Mouse (Mus musculus) hindbrain, postnatal 0 days (tissue): Measurements from ENCODE around the gene Icam5. TPM values are rescaled to one million over a fixed set of nuclear protein-coding genes. Genes with fewer than 3 reads are reported as not detected.

Source experiments
- ATAC-seq: fragments of 200-750 bp; cut with Nextera tagmentation; 2 replicates; pipeline ENCODE4 v1.8.0; 2017; ENCODE audit warnings: mild to moderate bottlenecking, moderate TSS enrichment, moderate library complexity
- DNase-seq: peaks from one replicate; pipeline ENCODE4 v3.0.0-alpha.2; 2015; ENCODE audit warnings: low spot score
- H3K27ac ChIP-seq: fragments of 300-500 bp; sonication (generic); 2 replicates; pipeline ENCODE4 v1.5.1; 2014; ENCODE audit warnings: mild to moderate bottlenecking
- H3K27me3 ChIP-seq: fragments of 300-500 bp; sonication (generic); 2 replicates; pipeline ENCODE4 v1.6.1; 2014; ENCODE audit warnings: low read length, mixed read lengths; ENCODE audit not compliant: insufficient read depth
- H3K36me3 ChIP-seq: fragments of 300-500 bp; sonication (generic); 2 replicates; pipeline ENCODE4 v1.6.1; 2014; ENCODE audit warnings: low read length, mixed read lengths; ENCODE audit not compliant: insufficient read depth
- H3K4me1 ChIP-seq: fragments of 300-500 bp; sonication (generic); 2 replicates; pipeline ENCODE4 v1.6.1; 2014; ENCODE audit warnings: antibody characterized with exemption, low read length, mixed read lengths; ENCODE audit not compliant: insufficient read depth
- H3K4me2 ChIP-seq: fragments of 300-500 bp; sonication (generic); 2 replicates; pipeline ENCODE4 v1.6.1; 2014; ENCODE audit warnings: low read depth, mild to moderate bottlenecking, low read length, moderate library complexity, mixed read lengths
- H3K4me3 ChIP-seq: fragments of 300-500 bp; sonication (generic); 2 replicates; pipeline ENCODE4 v1.5.1; 2014; ENCODE audit warnings: low read length
- H3K9ac ChIP-seq: fragments of 300-500 bp; sonication (generic); replicated peaks from 2 replicates; pipeline ENCODE4 v1.6.1; 2014; ENCODE audit warnings: mild to moderate bottlenecking, low read length, moderate library complexity, mixed read lengths
- H3K9me3 ChIP-seq: fragments of 300-500 bp; sonication (generic); 2 replicates; pipeline ENCODE4 v1.6.1; 2016; ENCODE audit warnings: low read length, mixed read lengths
- CTCF ChIP-seq: IDR thresholded peaks from 2 replicates; pipeline ENCODE4 v1.5.1; 2016; ENCODE audit warnings: antibody characterized with exemption, control low read depth, low read depth
- WGBS: fragments of 180-500 bp; shearing (Covaris S2); extraction: QIAGEN DNeasy Blood & Tissue Kit; methylation state at CpG from one replicate; pipeline ENCODE4 v1.1.7; 2014; 5-methylcytosine and 5-hydroxymethylcytosine counted together
- microRNA counts: library from miRNA; unstranded; fragments of <30 nt; microRNA quantifications from one replicate; lab custom pipeline; 2015
- microRNA-seq, 2 experiments: library from miRNA; unstranded; fragments of <30 nt; microRNA quantifications; one replicate each; pipeline ENCODE4; 2016
- polyA plus RNA-seq: library from polyadenylated mRNA; unstranded; fragments of >200 nt; fragmentation: Nextera tagmentation; extraction: Ambion mirVana; gene quantifications from 2 replicates; pipeline ENCODE4 v1.2.1, GENCODE M21; 2015
- total RNA-seq: library from RNA; depleted of rRNA; stranded (reverse); fragments of >200 nt; gene quantifications from 2 replicates; pipeline ENCODE4 v1.2.3, GENCODE M21; 2014; rRNA removed

Gene Icam5
- total and polyA plus RNA-seq, 2 experiments from 2014 or later, result 3.7 to 9.1 TPM

DNA sequence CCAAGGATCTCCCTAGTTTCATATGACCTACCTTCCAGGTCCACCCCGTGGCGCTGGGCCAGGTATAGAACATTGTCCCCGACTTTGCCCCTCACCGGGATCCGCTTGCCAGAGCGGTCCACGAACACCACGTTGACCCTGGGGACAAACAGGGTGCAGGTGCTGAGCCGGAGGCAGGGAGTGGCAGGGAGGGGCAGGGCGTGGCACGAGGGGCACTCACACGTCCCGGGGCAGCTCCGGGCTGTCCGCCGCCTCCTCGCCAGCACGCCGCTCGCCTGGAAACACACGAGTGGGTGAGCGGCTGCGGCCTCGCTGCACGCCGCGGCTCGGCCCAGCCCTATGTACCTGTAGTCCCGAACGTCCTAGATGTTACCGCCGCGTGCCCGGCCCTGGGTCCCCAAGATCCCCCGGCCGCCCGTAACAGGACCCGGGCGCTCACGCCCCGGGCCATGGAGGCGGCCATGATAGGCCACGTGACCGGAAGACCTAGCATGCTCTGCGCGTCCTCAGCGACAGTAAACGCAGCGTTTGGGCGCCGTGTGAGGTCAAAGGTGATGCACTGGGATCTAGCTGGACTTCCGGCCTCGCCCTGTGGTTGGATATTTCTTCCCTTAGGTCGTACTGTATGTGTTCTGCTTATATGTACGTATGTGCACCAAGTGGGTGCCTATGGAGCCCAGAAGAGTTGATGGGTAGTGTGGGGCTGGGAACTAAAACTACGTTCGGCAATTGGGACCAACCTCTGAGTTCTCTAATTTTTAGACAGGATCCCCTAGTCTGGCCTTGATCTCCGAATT is 41.4 kb downstream of the Icam5 start, which contains the start of the genes Gm49373 and Fdx1l:
Gm49373 (minus strand) TSS at position 53 of the 797 bp plus-strand sequence.
Fdx1l (minus strand) TSS at position 571 of the 797 bp plus-strand sequence.
- peak within 1 kb of the TSS; percentile 84 for H3K4me3 ChIP-seq
- no peak for TF ChIP-seq CTCF
- H3K27me3 ChIP-seq, result no peaks in the 10 kb centered on the region
- H3K27ac ChIP-seq, result peak within 1 kb of the TSS; percentile 77
- ATAC-seq, result peak; percentile 94
- H3K4me1 ChIP-seq, result peaks cover 15% of the 10 kb centered on the region; the same call in 1 of the 2 replicates
- no peaks in the 10 kb centered on the region for H3K9me3 ChIP-seq
- peaks cover 12% of the 10 kb centered on the region; the same call in 1 of the 2 replicates for H3K36me3 ChIP-seq
- DNase-seq, result peak; percentile 95
- WGBS, result 3% methylated on average over 58 of the region's 58 CpGs
- H3K4me2 ChIP-seq, result peak within 1 kb of the TSS; percentile 99
- peak within 1 kb of the TSS; percentile 88 for H3K9ac ChIP-seq

DNA sequence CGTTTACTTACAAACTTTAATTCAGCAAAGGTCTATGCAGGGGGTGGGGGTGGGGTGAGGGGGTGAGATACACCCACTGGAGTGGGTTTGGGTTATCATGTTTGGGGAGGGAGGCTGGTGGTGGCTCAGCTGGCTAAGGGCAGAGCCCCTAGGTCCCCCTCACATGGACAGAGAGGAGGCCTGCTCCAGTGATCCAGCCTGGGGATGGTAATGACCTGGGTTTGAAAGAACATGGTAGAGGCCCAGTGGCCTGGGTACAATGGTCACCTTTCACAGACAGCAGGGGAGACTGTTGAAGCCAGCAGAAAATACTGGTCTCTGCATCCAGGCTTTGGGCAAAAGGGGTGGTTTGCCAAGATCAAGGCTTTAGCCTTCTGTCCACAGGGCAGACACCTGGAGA is 42.3 kb downstream of the Icam5 start:
- H3K27me3 ChIP-seq, result no peaks in the 10 kb centered on the region
- no peak for ATAC-seq
- peaks cover 20% of the 10 kb centered on the region for H3K36me3 ChIP-seq
- no peaks in the 10 kb centered on the region for H3K9me3 ChIP-seq
- peaks cover 15% of the 10 kb centered on the region; the same call in 1 of the 2 replicates for H3K4me1 ChIP-seq
- no peak overlapping the region for H3K27ac ChIP-seq
- H3K9ac ChIP-seq, result no peak overlapping the region
- DNase-seq, result no peak
- no peak overlapping the region for H3K4me2 ChIP-seq
- H3K4me3 ChIP-seq, result no peak overlapping the region
- no peak for TF ChIP-seq CTCF
- WGBS, result 66% methylated on average over 1 of the region's 1 CpGs

DNA sequence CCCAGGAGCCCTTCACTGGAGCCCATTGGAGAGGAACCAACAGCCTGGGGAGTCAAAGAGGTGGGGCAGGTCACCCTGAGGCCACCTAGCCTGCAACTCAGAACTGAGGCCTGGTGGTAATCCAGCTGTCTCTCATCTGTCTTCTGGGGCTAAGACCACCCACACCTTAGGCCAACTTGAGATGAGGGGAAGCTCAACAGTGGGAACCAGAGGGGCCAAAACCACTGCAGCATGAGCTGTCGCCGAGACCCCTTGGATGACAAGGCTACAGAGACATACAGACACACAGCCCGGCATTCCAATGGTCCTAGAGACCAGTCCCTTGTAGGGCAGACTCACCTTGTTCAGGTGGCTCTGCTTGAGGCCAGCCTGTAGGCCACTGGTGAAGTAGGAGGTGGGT is 43.8 kb downstream of the Icam5 start:
- WGBS, result 83% methylated on average over 3 of the region's 3 CpGs
- no peak for DNase-seq
- no peak overlapping the region for H3K4me3 ChIP-seq
- H3K27ac ChIP-seq, result no peak overlapping the region
- peaks cover 34% of the 10 kb centered on the region for H3K36me3 ChIP-seq
- no peaks in the 10 kb centered on the region for H3K27me3 ChIP-seq
- ATAC-seq, result no peak
- H3K9me3 ChIP-seq, result no peaks in the 10 kb centered on the region
- TF ChIP-seq CTCF, result no peak
- H3K4me1 ChIP-seq, result peaks cover 15% of the 10 kb centered on the region; the same call in 1 of the 2 replicates
- H3K4me2 ChIP-seq, result no peak overlapping the region
- H3K9ac ChIP-seq, result no peak overlapping the region

DNA sequence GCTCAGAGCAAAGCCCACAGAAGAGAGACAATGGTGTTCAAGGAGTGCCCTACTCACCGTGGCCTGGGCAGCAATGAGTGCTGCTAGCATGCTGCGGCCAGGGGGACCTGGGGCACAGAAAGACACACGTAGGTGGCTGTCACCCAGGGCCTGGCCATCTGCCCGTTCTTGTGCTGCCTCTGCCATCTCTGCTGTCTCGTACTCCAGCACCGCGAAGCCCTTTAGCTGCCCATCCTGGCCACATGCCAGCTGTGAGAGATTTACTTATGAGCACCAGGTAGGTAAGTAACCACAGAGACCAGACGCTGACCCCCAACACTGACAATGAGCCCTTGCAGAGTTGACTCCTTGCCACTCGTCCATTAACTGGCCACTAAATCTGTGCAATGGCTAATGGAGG is 49.3 kb downstream of the Icam5 start:
- no peak for TF ChIP-seq CTCF
- ATAC-seq (no peak), DNase-seq (no peak)
- peaks cover 63% of the 10 kb centered on the region for H3K36me3 ChIP-seq
- H3K4me1 ChIP-seq, result no peaks in the 10 kb centered on the region
- no peak overlapping the region for H3K9ac ChIP-seq
- no peak overlapping the region for H3K27ac ChIP-seq
- H3K4me3 ChIP-seq, result no peak overlapping the region
- no peak overlapping the region for H3K4me2 ChIP-seq
- 63% methylated on average over 9 of the region's 9 CpGs for WGBS
- H3K27me3 ChIP-seq, result no peaks in the 10 kb centered on the region
- no peaks in the 10 kb centered on the region for H3K9me3 ChIP-seq

DNA sequence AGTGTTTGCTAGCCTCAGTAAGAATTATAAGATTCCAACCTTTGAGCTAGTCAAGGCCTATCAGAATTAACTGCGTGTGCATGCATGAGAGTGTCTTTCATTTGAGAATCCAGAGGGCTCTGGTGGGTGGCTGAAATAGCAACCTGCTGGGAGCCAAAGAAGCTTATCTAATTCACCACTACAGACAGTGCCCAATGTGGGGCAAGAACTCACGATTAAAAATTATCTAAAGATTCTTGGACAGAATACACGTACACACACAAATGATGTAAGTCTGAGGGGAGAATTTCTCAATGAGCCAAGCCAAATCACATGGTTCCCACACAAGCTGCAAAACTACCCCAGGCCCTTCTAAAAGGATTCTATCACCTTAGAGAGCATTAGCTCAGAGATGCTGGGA is 51.5 kb downstream of the Icam5 start:
- no peak overlapping the region for H3K27ac ChIP-seq
- no peak overlapping the region for H3K4me3 ChIP-seq
- no peak overlapping the region for H3K9ac ChIP-seq
- no peak for ATAC-seq
- H3K4me1 ChIP-seq, result no peaks in the 10 kb centered on the region
- no peak for DNase-seq
- 80% methylated on average over 3 of the region's 3 CpGs for WGBS
- no peak for TF ChIP-seq CTCF
- H3K36me3 ChIP-seq, result peaks cover 66% of the 10 kb centered on the region
- H3K9me3 ChIP-seq, result no peaks in the 10 kb centered on the region
- H3K27me3 ChIP-seq, result no peaks in the 10 kb centered on the region
- H3K4me2 ChIP-seq, result no peak overlapping the region

MicroRNAs within 50 kb of the gene (microRNA counts, 519-probe panel; counts per million panel counts)
- not detected for microRNA mmu-miR-1900 (lab: Ali Mortazavi, UCI)

Small RNA genes within 50 kb of the gene (microRNA-seq; reads per million reads assigned to microRNA genes)
- gene Mir1900 (0 to 0.36 reads per million in 2 experiments), gene Mir7082 (0 to 0.36 reads per million in 2 experiments)

Other genes starting within 250 kb of the Icam5 start
- 3.3 and 4.0 TPM in 2 replicates for gene Col5a3, start 217.0 kb upstream of the Icam5 start, total RNA-seq
- 1.1 and 1.5 TPM in 2 replicates for gene Col5a3, start 217.0 kb upstream of the Icam5 start, polyA plus RNA-seq
- not detected in 2 replicates for gene Rdh8, start 213.6 kb upstream of the Icam5 start, total RNA-seq
- not detected in 2 replicates for gene Rdh8, start 213.6 kb upstream of the Icam5 start, polyA plus RNA-seq
- gene A230050P20Rik, start 163.4 kb upstream of the Icam5 start, total RNA-seq, result 22.8 and 26.0 TPM in 2 replicates
- gene A230050P20Rik, start 163.4 kb upstream of the Icam5 start, polyA plus RNA-seq, result 32.7 and 34.1 TPM in 2 replicates
- gene Angptl6, start 152.3 kb upstream of the Icam5 start, total RNA-seq, result 10.9 and 12.1 TPM in 2 replicates
- gene Angptl6, start 152.3 kb upstream of the Icam5 start, polyA plus RNA-seq, result 10.9 and 11.1 TPM in 2 replicates
- gene Ppan, start 143.9 kb upstream of the Icam5 start, total RNA-seq, result 45.4 and 57.4 TPM in 2 replicates
- gene Ppan, start 143.9 kb upstream of the Icam5 start, polyA plus RNA-seq, result 36.8 and 44.1 TPM in 2 replicates
- 76.1 and 79.5 TPM in 2 replicates for gene Eif3g, start 133.4 kb upstream of the Icam5 start, total RNA-seq
- 225 and 236 TPM in 2 replicates for gene Eif3g, start 133.4 kb upstream of the Icam5 start, polyA plus RNA-seq
- 78.2 and 86.5 TPM in 2 replicates for gene Dnmt1, start 72.2 kb upstream of the Icam5 start, total RNA-seq
- 36.1 and 36.2 TPM in 2 replicates for gene Dnmt1, start 72.2 kb upstream of the Icam5 start, polyA plus RNA-seq
- 3.4 and 6.0 TPM in 2 replicates for gene S1pr2, start 55.3 kb upstream of the Icam5 start, total RNA-seq
- 6.9 and 8.5 TPM in 2 replicates for gene S1pr2, start 55.3 kb upstream of the Icam5 start, polyA plus RNA-seq
- gene Mrpl4, start 29.3 kb upstream of the Icam5 start, total RNA-seq, result 104 and 107 TPM in 2 replicates
- gene Mrpl4, start 29.3 kb upstream of the Icam5 start, polyA plus RNA-seq, result 117 and 124 TPM in 2 replicates
- 4.3 and 5.0 TPM in 2 replicates for gene Icam1, start 16.1 kb upstream of the Icam5 start, total RNA-seq
- 3.8 and 4.4 TPM in 2 replicates for gene Icam1, start 16.1 kb upstream of the Icam5 start, polyA plus RNA-seq
- gene Icam4, start 2.7 kb upstream of the Icam5 start, total RNA-seq, result not detected in 2 replicates
- 0.15 TPM in 1 of 2 replicates, not detected in the other for gene Icam4, start 2.7 kb upstream of the Icam5 start, polyA plus RNA-seq
- gene Zglp1, start 35.0 kb downstream of the Icam5 start, total RNA-seq, result 1.1 and 2.2 TPM in 2 replicates
- gene Zglp1, start 35.0 kb downstream of the Icam5 start, polyA plus RNA-seq, result 0.16 TPM in 1 of 2 replicates, not detected in the other
- 0.50 and 0.73 TPM in 2 replicates for gene Gm49373, start 41.0 kb downstream of the Icam5 start, total RNA-seq
- gene Gm49373, start 41.0 kb downstream of the Icam5 start, polyA plus RNA-seq, result 0.37 and 0.48 TPM in 2 replicates
- gene Fdx1l, start 41.5 kb downstream of the Icam5 start, total RNA-seq, result 70.9 and 95.6 TPM in 2 replicates
- gene Fdx1l, start 41.5 kb downstream of the Icam5 start, polyA plus RNA-seq, result 83.9 and 86.5 TPM in 2 replicates
- gene Gm38431, start 59.9 kb downstream of the Icam5 start, total RNA-seq, result 0.11 and 2.7 TPM in 2 replicates
- 0.16 and 0.96 TPM in 2 replicates for gene Gm38431, start 59.9 kb downstream of the Icam5 start, polyA plus RNA-seq
- 43.2 and 51.9 TPM in 2 replicates for gene Raver1, start 59.9 kb downstream of the Icam5 start, total RNA-seq
- 19.7 and 21.7 TPM in 2 replicates for gene Raver1, start 59.9 kb downstream of the Icam5 start, polyA plus RNA-seq
- gene Tyk2, start 99.2 kb downstream of the Icam5 start, total RNA-seq, result 10.8 and 15.4 TPM in 2 replicates
- gene Tyk2, start 99.2 kb downstream of the Icam5 start, polyA plus RNA-seq, result 5.7 and 6.2 TPM in 2 replicates
- 20.1 and 21.4 TPM in 2 replicates for gene Cdc37, start 117.9 kb downstream of the Icam5 start, total RNA-seq
- gene Cdc37, start 117.9 kb downstream of the Icam5 start, polyA plus RNA-seq, result 173 and 181 TPM in 2 replicates
- 41.3 and 45.0 TPM in 2 replicates for gene Pde4a, start 133.6 kb downstream of the Icam5 start, total RNA-seq
- 46.4 and 47.7 TPM in 2 replicates for gene Pde4a, start 133.6 kb downstream of the Icam5 start, polyA plus RNA-seq
- 74.9 and 98.9 TPM in 2 replicates for gene Keap1, start 207.3 kb downstream of the Icam5 start, total RNA-seq
- gene Keap1, start 207.3 kb downstream of the Icam5 start, polyA plus RNA-seq, result 59.4 and 60.9 TPM in 2 replicates
- 4.9 and 8.2 TPM in 2 replicates for gene S1pr5, start 216.4 kb downstream of the Icam5 start, total RNA-seq
- 2.9 and 3.1 TPM in 2 replicates for gene S1pr5, start 216.4 kb downstream of the Icam5 start, polyA plus RNA-seq
- 24.8 and 38.6 TPM in 2 replicates for gene Atg4d, start 233.2 kb downstream of the Icam5 start, total RNA-seq
- 32.1 and 35.5 TPM in 2 replicates for gene Atg4d, start 233.2 kb downstream of the Icam5 start, polyA plus RNA-seq